Mouse (Mus musculus): Measurements from ENCODE around the gene Olfr65.
A peak's percentile ranks its signal among the peaks of the same experiment; 100 is the strongest.

Olfr65 gene

DNA sequence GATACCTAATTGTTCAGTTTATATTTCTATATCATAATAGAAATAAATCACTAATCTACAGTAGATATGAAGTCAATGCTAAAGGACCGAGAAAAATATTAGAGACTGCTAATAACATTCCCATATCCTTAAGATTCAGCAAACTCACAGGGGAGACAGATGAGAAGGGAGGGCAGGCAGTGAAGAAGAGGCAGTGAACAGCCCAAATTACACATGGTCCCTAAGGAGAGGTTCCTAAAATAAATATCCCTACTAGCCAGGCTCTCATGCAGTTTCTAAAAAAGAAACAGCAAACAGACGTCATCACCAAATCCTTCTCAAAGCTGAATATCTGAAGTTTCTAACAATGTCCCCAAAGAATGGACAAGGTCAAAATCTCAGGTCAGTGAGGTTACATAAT, at the start of gene Olfr65:
Olfr65 (plus strand) TSS at position 301 of the 400 bp plus-strand sequence.
- DNase-seq (ENCODE audit: extremely low spot score, low read depth, low spot score) = no peak

- DNase-seq (ENCODE audit: extremely low spot score, low read depth, low spot score) = no peak
Observed at GRCm38 (mm10) chr7:103854669-103855068, 48.6 kb upstream of the Olfr65 start.

- DNase-seq (ENCODE audit: extremely low spot score, low read depth, low spot score) = no peak
Observed at GRCm38 (mm10) chr7:103859076-103859475, 44.2 kb upstream of the Olfr65 start.

- peak; percentile 22 for DNase-seq (ENCODE audit: extremely low spot score, low read depth, low spot score)
Observed at GRCm38 (mm10) chr7:103860855-103861254, 42.4 kb upstream of the Olfr65 start.

GRCm38 (mm10) chr7:103861531-103861930, 41.8 kb upstream of the Olfr65 start:
- DNase-seq (ENCODE audit: extremely low spot score, low read depth, low spot score) = no peak

GRCm38 (mm10) chr7:103865716-103866115, 37.6 kb upstream of the Olfr65 start:
- DNase-seq (ENCODE audit: extremely low spot score, low read depth, low spot score) = no peak

GRCm38 (mm10) chr7:103870667-103871066, 32.6 kb upstream of the Olfr65 start:
- DNase-seq (ENCODE audit: extremely low spot score, low read depth, low spot score) = no peak

GRCm38 (mm10) chr7:103873064-103873463, 30.2 kb upstream of the Olfr65 start:
- DNase-seq (ENCODE audit: extremely low spot score, low read depth, low spot score) = no peak

GRCm38 (mm10) chr7:103874451-103874850, 28.8 kb upstream of the Olfr65 start:
- DNase-seq (ENCODE audit: extremely low spot score, low read depth, low spot score) = no peak

- no peak for DNase-seq (ENCODE audit: extremely low spot score, low read depth, low spot score)
Observed at GRCm38 (mm10) chr7:103877093-103877492, 26.2 kb upstream of the Olfr65 start.

DNA sequence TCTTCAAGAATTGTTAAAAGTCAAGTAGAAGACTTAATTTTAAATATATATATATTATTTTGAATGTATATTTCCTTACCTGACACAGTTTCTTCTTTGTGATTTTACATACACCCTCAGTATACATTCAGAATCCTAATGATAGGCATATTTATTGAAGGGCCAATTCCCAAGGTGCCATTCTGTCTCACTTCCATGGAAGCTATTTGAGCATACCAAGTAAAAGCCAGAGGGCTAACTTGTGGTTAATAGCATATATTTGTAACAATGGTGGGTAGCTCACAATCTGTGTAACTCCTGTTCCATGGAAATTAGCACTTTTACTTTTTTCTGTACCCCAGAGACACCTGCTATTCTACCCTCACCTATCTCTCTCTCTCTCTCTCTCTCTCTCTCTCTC, 17.1 kb upstream of the Olfr65 start, which contains the start of gene Olfr66:
Olfr66 (minus strand) TSS at position 101 of the 400 bp plus-strand sequence.
- no peak for DNase-seq (ENCODE audit: extremely low spot score, low read depth, low spot score)

GRCm38 (mm10) chr7:103894385-103894784, 8.9 kb upstream of the Olfr65 start, which contains the start of gene Olfr64:
Gene Olfr64 (minus strand): TSS chr7:103894485.
- no peak for DNase-seq (ENCODE audit: extremely low spot score, low read depth, low spot score)

- no peak for DNase-seq (ENCODE audit: extremely low spot score, low read depth, low spot score)
Observed at GRCm38 (mm10) chr7:103910047-103910446, 6.8 kb downstream of the Olfr65 start.

GRCm38 (mm10) chr7:103912969-103913511, 9.8 kb downstream of the Olfr65 start:
- DNase-seq (ENCODE audit: extremely low spot score, low read depth, low spot score) = no peak

DNA sequence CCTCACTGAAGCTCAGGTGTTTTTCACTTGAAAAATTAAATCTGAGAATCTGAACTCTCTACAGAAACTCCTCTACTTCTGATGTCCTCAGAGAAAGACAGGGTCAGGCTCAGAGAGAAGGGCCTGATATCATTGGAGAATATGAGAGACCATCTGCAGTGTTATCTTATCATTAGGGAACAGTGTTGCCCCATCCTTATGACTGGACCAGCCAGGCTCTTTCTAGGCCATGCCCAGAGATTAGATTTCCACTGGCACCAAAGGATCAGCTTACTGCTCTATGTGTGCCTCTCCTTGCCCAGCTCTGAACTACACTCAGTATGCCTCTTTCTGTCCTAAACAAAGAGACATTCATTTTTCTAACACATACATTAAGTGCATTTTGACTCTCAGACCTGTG, 12.1 kb downstream of the Olfr65 start:
- DNase-seq (ENCODE audit: extremely low spot score, low read depth, low spot score) = no peak

GRCm38 (mm10) chr7:103928525-103928924, 25.2 kb downstream of the Olfr65 start, which contains the start of gene Olfr631:
Gene Olfr631 (plus strand): TSS chr7:103928825.
- no peak for DNase-seq (ENCODE audit: extremely low spot score, low read depth, low spot score)

DNA sequence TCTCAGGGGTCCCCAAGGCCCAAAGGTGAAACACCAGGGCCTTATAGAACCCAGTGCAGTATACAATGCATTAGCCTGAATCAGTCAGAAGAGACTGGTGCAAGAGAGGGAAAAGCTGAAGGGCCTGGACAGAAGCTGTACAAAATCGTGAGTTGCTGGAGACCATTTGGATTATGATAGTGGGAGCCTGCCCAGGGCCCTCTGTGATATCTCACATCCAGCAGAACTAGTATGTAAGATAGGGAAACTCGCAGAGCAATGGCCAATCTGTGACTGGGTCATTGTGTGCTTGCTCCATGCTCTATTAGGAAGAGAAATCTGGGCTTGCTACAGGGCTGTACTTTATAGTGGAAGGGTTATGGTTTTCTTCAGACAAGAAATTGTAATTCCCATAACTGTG, 31.0 kb downstream of the Olfr65 start, which contains the start of gene Olfr632:
Olfr632 (plus strand) TSS at position 84 of the 400 bp plus-strand sequence.
- DNase-seq (ENCODE audit: extremely low spot score, low read depth, low spot score) = no peak

DNA sequence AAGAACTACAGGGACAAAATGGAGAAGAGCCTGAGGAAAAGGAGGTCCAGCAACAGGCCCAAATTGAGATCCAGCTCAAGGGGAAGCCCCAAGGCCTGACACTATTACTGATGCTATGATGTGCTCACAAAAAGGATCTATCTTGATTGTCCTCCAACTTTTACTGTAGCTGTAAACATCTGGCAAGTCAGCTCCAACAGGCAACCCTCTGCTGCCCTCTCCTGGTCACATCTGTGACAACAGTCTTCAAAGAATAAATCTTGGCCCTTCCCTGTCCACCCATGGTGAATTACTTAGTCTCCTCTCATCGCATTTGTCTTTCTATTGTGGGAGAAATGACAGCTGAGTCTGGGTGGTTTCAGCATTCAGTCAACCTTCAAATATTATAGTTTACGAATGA, 39.4 kb downstream of the Olfr65 start:
- DNase-seq (ENCODE audit: extremely low spot score, low read depth, low spot score) = peak; percentile 37

GRCm38 (mm10) chr7:103944137-103944536, 40.9 kb downstream of the Olfr65 start, which contains the start of gene Olfr633:
Gene Olfr633 (plus strand): TSS chr7:103944437.
- DNase-seq (ENCODE audit: extremely low spot score, low read depth, low spot score) = no peak
